Mouse (Mus musculus): Measurements from ENCODE around the gene Slc40a1. TPM values are rescaled to one million over a fixed set of nuclear protein-coding genes. Genes with fewer than 3 reads are reported as not detected.

Slc40a1 gene
- 42.1 TPM for polyA plus RNA-seq (2021)

- no peaks in the 10 kb centered on the region for H3K27me3 ChIP-seq
- POLR2A ChIA-PET = interaction anchor here (1.2 kb wide), 1 partner anchor 69 kb away, joined by 3 read pairs; no protein-coding TSS in a partner anchor
- TF ChIP-seq CTCF (IDR thresholded peaks at IDR 0.05) = no peak
- in situ Hi-C loops (cut with MboI; ENCODE audit: low pct_unique_long_range_greater_than_20kb) = no loop called here
- CTCF ChIA-PET = interaction anchor here (1.2 to 2.7 kb wide), 4 partner anchors 9 to 109 kb away, joined by 4 to 10 read pairs (median 6); no protein-coding TSS in a partner anchor
- DNase-seq (ENCODE audit: low read depth, low spot score) (no peak), ATAC-seq (no peak)
Measured at GRCm38 (mm10) chr1:45926393-45926763, at the start of gene Slc40a1. Gene Slc40a1, minus strand, starts transcription at chr1:45926523.

DNA sequence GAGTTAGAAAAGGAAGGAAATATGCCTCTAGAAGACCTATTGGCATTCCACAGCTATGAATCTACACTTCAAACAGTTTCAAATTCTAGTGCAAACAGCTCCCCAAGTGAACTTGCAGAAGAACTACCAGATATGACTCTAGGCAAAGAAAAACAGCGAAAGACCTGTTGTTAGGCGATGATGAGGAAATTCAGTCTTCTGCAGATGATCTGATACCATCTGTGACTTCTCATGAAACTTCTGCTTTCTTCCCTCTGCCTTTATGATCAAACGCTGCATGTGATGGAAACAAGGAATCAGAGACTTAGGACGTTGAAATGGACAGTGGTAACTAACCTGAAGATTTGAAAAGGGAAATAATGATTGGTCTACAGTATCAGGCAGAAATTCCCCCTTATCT, 45.0 kb upstream of the Slc40a1 start:
- ChIA-PET POLR2A (no interaction called here), CTCF (no interaction called here)
- ATAC-seq (no peak), DNase-seq (ENCODE audit: low read depth, low spot score) (no peak)
- TF ChIP-seq CTCF (IDR thresholded peaks at IDR 0.05) = no peak
- in situ Hi-C loops (cut with MboI; ENCODE audit: low pct_unique_long_range_greater_than_20kb) = no loop called here
- peaks cover 6% of the 10 kb centered on the region for H3K27me3 ChIP-seq

DNA sequence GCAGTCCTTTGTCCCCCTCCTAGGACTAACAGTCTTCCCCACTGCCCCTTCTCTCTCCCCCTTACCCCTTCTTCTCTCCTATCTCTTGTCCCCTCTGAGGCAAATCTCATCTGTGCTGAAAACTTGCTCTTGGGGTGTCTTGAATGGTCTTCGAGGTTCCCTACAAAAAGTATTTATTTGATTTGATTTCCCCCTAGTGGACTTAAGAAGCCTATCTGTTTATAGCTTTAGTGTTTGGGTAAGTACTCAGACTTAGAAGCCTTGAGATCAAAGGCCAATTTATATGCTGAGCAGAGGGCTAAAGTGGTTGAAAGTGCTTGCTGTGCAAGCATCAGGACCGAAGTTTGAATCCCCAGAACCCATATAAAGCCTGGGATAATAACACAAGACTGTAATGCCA, 22.7 kb upstream of the Slc40a1 start:
- ChIA-PET CTCF (interaction anchor here (0.7 to 2.9 kb wide), 9 partner anchors 9 to 133 kb away, joined by 3 to 12 read pairs (median 3); no protein-coding TSS in a partner anchor), POLR2A (no interaction called here)
- in situ Hi-C loops (cut with MboI; ENCODE audit: low pct_unique_long_range_greater_than_20kb) = no loop called here
- H3K27me3 ChIP-seq = peaks cover 9% of the 10 kb centered on the region
- no peak for DNase-seq (ENCODE audit: low read depth, low spot score)
- ATAC-seq = no peak
- peak; percentile 32 for TF ChIP-seq CTCF (IDR thresholded peaks at IDR 0.05)

DNA sequence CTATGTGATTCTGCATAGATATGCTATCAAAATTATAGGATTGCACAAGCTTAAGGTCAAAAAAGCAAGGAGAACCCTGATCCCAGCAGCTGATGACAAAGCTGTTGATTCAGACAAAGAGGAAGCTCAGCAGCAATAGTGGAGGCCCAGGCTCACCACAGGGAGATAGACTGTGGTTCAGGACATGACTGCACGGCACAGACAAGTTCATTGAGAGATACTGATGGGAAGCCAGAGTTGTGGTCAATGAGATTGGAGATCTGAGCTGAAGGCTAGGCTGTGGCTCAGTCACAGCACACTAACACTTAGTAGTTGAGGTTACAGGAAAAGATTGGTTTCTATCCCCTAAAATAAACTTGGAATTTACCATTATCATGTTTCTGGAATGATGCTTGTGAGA, 21.5 kb upstream of the Slc40a1 start:
- no peak for TF ChIP-seq CTCF (IDR thresholded peaks at IDR 0.05)
- ChIA-PET CTCF (interaction anchor here (0.7 to 2.9 kb wide), 9 partner anchors 12 to 135 kb away, joined by 3 to 12 read pairs (median 3); no protein-coding TSS in a partner anchor), POLR2A (no interaction called here)
- in situ Hi-C loops (cut with MboI; ENCODE audit: low pct_unique_long_range_greater_than_20kb) = no loop called here
- peaks cover 9% of the 10 kb centered on the region for H3K27me3 ChIP-seq
- DNase-seq (ENCODE audit: low read depth, low spot score) = no peak
- ATAC-seq = no peak

DNA sequence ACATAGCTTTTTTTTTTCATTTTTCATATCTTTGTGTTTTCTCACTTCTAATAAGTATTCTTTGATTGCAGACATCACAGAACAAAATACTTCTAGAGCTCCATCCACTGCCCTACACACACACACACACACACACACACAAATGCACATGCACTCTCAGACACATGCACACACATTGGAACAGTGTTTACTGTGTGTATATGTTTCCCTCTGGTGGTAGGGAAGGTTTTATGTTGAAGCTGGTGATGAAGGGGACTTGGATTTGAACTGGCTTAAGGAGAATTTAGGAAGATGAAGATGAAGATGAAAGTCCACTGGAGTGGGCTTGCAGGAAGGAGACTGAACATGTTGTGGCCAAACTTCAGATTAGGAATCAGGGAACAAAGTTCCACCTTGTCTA, 4.8 kb upstream of the Slc40a1 start:
- H3K27me3 ChIP-seq = peaks cover 6% of the 10 kb centered on the region
- TF ChIP-seq CTCF (IDR thresholded peaks at IDR 0.05) = peak; percentile 39
- ATAC-seq = no peak
- in situ Hi-C loops (cut with MboI; ENCODE audit: low pct_unique_long_range_greater_than_20kb) = loop anchor here (5.0 kb wide), 1 partner anchor 91 kb away; no protein-coding TSS in a partner anchor
- POLR2A ChIA-PET = interaction anchor here (0.6 kb wide), 1 partner anchor 113 kb away, joined by 3 read pairs; no protein-coding TSS in a partner anchor
- CTCF ChIA-PET = interaction anchor here (0.9 to 2.5 kb wide), 10 partner anchors 22 to 117 kb away, joined by 3 to 12 read pairs (median 4); no protein-coding TSS in a partner anchor
- no peak for DNase-seq (ENCODE audit: low read depth, low spot score)

DNA sequence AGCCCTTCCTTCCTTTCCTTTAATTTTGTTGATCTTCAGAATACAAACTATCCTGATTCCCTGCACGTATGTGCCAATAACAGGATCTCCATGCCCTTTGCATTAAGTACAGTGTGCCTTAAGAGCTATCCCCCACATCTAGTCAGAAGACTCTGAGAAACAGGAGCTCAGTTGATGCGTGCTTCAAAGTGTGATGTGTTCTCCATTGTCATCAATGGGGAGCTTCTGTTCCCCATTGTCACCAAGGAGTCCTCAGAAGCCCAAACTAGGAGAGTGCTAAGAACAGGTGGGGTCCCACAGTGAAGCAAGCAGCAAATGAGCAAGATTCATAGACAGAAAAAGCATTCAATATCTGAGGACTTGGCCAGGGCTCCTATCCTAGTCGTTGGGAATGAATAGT, 588 bp upstream of the Slc40a1 start:
- no peak for DNase-seq (ENCODE audit: low read depth, low spot score)
- no peak for ATAC-seq
- TF ChIP-seq CTCF (IDR thresholded peaks at IDR 0.05) = no peak
- no peaks in the 10 kb centered on the region for H3K27me3 ChIP-seq
- ChIA-PET POLR2A (interaction anchor here (1.2 kb wide), 1 partner anchor 69 kb away, joined by 3 read pairs; no protein-coding TSS in a partner anchor), CTCF (interaction anchor here (0.9 to 2.7 kb wide), 6 partner anchors 9 to 110 kb away, joined by 3 to 10 read pairs (median 4); no protein-coding TSS in a partner anchor)
- in situ Hi-C loops (cut with MboI; ENCODE audit: low pct_unique_long_range_greater_than_20kb) = no loop called here

DNA sequence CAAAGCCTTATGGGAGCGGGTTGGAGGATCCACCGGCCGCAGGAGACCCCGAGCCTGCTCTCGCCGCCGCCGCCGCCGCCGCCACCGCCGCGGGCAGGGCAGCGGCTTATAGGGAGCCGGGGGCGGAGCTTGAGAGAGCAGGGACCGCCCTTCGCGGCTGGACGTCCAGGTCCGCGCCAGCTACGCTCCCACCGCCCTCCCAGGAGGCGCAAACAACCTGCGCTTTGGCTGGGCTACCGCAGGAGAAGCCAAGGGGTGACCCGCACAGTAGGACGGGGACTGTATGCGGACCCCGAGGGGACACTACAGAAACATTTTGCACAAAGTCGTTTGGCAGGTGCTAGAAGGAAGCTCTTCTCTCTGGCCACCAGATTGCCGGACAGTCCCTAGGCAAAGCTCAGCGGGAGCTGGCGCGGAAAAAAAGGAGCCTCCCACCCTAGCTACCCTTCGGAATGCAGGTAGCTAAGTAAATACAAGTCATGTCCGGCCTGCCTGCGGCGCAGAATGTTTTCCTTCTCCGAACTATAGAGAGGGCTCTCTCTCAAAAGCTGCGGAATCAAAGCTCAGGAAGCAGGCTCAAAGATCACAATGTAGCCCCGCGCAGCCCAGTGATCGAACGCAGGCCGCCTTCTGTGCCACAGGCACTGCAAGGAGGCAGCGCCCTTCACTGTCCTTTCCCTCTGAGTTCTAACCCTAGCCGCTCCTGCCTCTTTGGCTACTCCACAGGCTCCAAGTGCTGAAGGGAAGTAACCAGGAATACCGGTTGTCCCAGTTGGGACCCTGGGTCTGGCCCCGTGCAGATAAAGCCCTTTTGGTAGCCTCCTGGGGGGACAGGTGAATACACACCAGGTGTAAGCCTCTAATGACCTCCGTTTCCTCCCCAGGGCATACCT, 577 bp downstream of the Slc40a1 start:
- DNase-seq (ENCODE audit: low read depth, low spot score) (no peak), ATAC-seq (peak; percentile 98)
- CTCF ChIA-PET = interaction anchor here (0.9 to 2.7 kb wide), 5 partner anchors 10 to 109 kb away, joined by 3 to 12 read pairs (median 6); no protein-coding TSS in a partner anchor
- H3K27me3 ChIP-seq = no peaks in the 10 kb centered on the region
- no peak for TF ChIP-seq CTCF (IDR thresholded peaks at IDR 0.05)
- POLR2A ChIA-PET = interaction anchor here (0.5 to 1.4 kb wide), 4 partner anchors 9 to 91 kb away, joined by 3 to 6 read pairs (median 4); no protein-coding TSS in a partner anchor
- in situ Hi-C loops (cut with MboI; ENCODE audit: low pct_unique_long_range_greater_than_20kb) = no loop called here

GRCm38 (mm10) chr1:45925131-45925499, 1.2 kb downstream of the Slc40a1 start:
- ChIA-PET POLR2A (interaction anchor here (1.2 to 1.4 kb wide), 2 partner anchors 10 to 91 kb away, joined by 3 to 6 read pairs; no protein-coding TSS in a partner anchor), CTCF (interaction anchor here (0.9 to 2.7 kb wide), 5 partner anchors 10 to 108 kb away, joined by 3 to 12 read pairs (median 6); no protein-coding TSS in a partner anchor)
- DNase-seq (ENCODE audit: low read depth, low spot score) (no peak), ATAC-seq (peak; percentile 40)
- no peaks in the 10 kb centered on the region for H3K27me3 ChIP-seq
- TF ChIP-seq CTCF (IDR thresholded peaks at IDR 0.05) = no peak
- in situ Hi-C loops (cut with MboI; ENCODE audit: low pct_unique_long_range_greater_than_20kb) = no loop called here

GRCm38 (mm10) chr1:45924516-45924915, 1.8 kb downstream of the Slc40a1 start:
- in situ Hi-C loops (cut with MboI; ENCODE audit: low pct_unique_long_range_greater_than_20kb) = loop anchor here (5.0 kb wide), 1 partner anchor 87 kb away; no protein-coding TSS in a partner anchor
- no peak for ATAC-seq
- ChIA-PET CTCF (interaction anchor here (0.9 to 2.7 kb wide), 5 partner anchors 9 to 107 kb away, joined by 3 to 12 read pairs (median 5); no protein-coding TSS in a partner anchor), POLR2A (interaction anchor here (1.4 kb wide), 1 partner anchor 11 kb away, joined by 3 read pairs; no protein-coding TSS in a partner anchor)
- DNase-seq (ENCODE audit: low read depth, low spot score) = no peak
- no peaks in the 10 kb centered on the region for H3K27me3 ChIP-seq
- no peak for TF ChIP-seq CTCF (IDR thresholded peaks at IDR 0.05)

DNA sequence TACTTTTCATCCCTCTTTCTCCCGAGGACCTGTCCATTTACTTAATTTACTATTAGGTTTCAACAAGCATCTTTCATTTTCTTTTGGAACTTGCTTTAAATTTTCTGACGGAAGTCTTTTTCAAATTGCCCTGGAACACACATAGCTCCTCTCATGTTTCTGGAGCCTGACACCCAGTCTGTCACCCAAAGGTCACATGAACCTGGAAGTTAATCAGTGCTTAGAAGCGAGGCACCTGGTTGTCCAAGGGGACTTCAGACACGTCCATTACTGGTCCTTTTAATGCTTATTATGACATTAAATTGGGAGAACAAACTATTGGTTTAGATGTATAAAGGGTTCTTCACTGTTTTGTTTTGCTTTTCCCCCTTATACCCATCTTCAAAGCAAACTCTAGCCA, 3.0 kb downstream of the Slc40a1 start:
- CTCF ChIA-PET = interaction anchor here (1.0 kb wide), 1 partner anchor 66 kb away, joined by 3 read pairs; no protein-coding TSS in a partner anchor
- ATAC-seq (no peak), DNase-seq (ENCODE audit: low read depth, low spot score) (no peak)
- no peaks in the 10 kb centered on the region for H3K27me3 ChIP-seq
- POLR2A ChIA-PET = no interaction called here
- TF ChIP-seq CTCF (IDR thresholded peaks at IDR 0.05) = no peak
- in situ Hi-C loops (cut with MboI; ENCODE audit: low pct_unique_long_range_greater_than_20kb) = loop anchor here (5.0 kb wide), 1 partner anchor 86 kb away; no protein-coding TSS in a partner anchor
